Mouse (Mus musculus): ENCODE results near the gene Cdhr4.
"Not testable (repeated sequence)": the region's sequence is repeated elsewhere in the genome, so short reads cannot be mapped to it uniquely, and the experiment has no call there.

Cdhr4 gene

GRCm38 (mm10) chr9:108002778-108003530, 10.7 kb downstream of the Cdhr4 start:
- in situ Hi-C loops (cut with MboI, MseI) = loop anchor here in 1 of 2 experiments (5.0 kb wide), 1 partner anchor 44 kb away; the partner anchor contains the start of gene Gmppb

- in situ Hi-C loops (cut with MboI, MseI) = loop anchor here in 1 of 2 experiments (5.0 kb wide), 1 partner anchor 44 kb away; the partner anchor contains the start of gene Gmppb
Measured at GRCm38 (mm10) chr9:108003531-108003890, 11.2 kb downstream of the Cdhr4 start.

- in situ Hi-C loops (cut with MboI, MseI) = no loop called here
Measured at GRCm38 (mm10) chr9:108008041-108008440, 15.7 kb downstream of the Cdhr4 start.

GRCm38 (mm10) chr9:108010385-108010784, 18.1 kb downstream of the Cdhr4 start:
- in situ Hi-C loops (cut with MboI, MseI) = no loop called here

- in situ Hi-C loops (cut with MboI, MseI) = not testable (repeated sequence)
Measured at GRCm38 (mm10) chr9:108013577-108013976, 21.3 kb downstream of the Cdhr4 start.

GRCm38 (mm10) chr9:108017127-108017526, 24.8 kb downstream of the Cdhr4 start:
- in situ Hi-C loops (cut with MboI, MseI) = no loop called here

- in situ Hi-C loops (cut with MboI, MseI) = no loop called here
Measured at GRCm38 (mm10) chr9:108020741-108021140, 28.4 kb downstream of the Cdhr4 start.

GRCm38 (mm10) chr9:108023216-108023615, 30.9 kb downstream of the Cdhr4 start:
- in situ Hi-C loops (cut with MboI, MseI) = no loop called here

- in situ Hi-C loops (cut with MboI, MseI) = loop anchor here in 1 of 2 experiments (25.0 kb wide), 1 partner anchor 1189 kb away; no protein-coding TSS in a partner anchor
Measured at GRCm38 (mm10) chr9:108026584-108026983, 34.3 kb downstream of the Cdhr4 start.

GRCm38 (mm10) chr9:108027867-108028266, 35.6 kb downstream of the Cdhr4 start:
- in situ Hi-C loops (cut with MboI, MseI) = loop anchor here in 1 of 2 experiments (25.0 kb wide), 1 partner anchor 1191 kb away; no protein-coding TSS in a partner anchor

- in situ Hi-C loops (cut with MboI, MseI) = loop anchor here in 1 of 2 experiments (25.0 kb wide), 1 partner anchor 1195 kb away; no protein-coding TSS in a partner anchor
Measured at GRCm38 (mm10) chr9:108032126-108032525, 39.8 kb downstream of the Cdhr4 start.

GRCm38 (mm10) chr9:108035331-108036156, 43.2 kb downstream of the Cdhr4 start:
- in situ Hi-C loops (cut with MboI, MseI) = loop anchor here in 1 of 2 experiments (25.0 kb wide), 1 partner anchor 1198 kb away; no protein-coding TSS in a partner anchor

GRCm38 (mm10) chr9:108044751-108045492, 52.6 kb downstream of the Cdhr4 start:
- in situ Hi-C loops (cut with MboI, MseI) = loop anchor here (5.0 to 25.0 kb wide), 2 partner anchors 43 to 1208 kb away; partner anchors contain the start of gene Ip6k1 (in 1 of the 2)

- in situ Hi-C loops (cut with MboI, MseI) = loop anchor here (5.0 to 25.0 kb wide), 2 partner anchors 44 to 1209 kb away; partner anchors contain the start of gene Ip6k1 (in 1 of the 2)
Measured at GRCm38 (mm10) chr9:108046582-108046981, 54.3 kb downstream of the Cdhr4 start.

- in situ Hi-C loops (cut with MboI, MseI) = loop anchor here (5.0 to 25.0 kb wide), 2 partner anchors 46 to 1211 kb away; partner anchors contain the start of gene Ip6k1 (in 1 of the 2)
Measured at GRCm38 (mm10) chr9:108047601-108048565, 55.6 kb downstream of the Cdhr4 start.

GRCm38 (mm10) chr9:108048566-108048955, 56.3 kb downstream of the Cdhr4 start:
- in situ Hi-C loops (cut with MboI, MseI) = loop anchor here (5.0 to 25.0 kb wide), 2 partner anchors 46 to 1211 kb away; partner anchors contain the start of gene Ip6k1 (in 1 of the 2)

GRCm38 (mm10) chr9:108049016-108049455, 56.7 kb downstream of the Cdhr4 start, which contains the start of gene Gmppb:
Gene Gmppb (plus strand): TSS chr9:108049242.
- in situ Hi-C loops (cut with MboI, MseI) = loop anchor here (5.0 to 25.0 kb wide), 2 partner anchors 47 to 1212 kb away; partner anchors contain the start of gene Ip6k1 (in 1 of the 2)
